Mouse (Mus musculus): Measurements from ENCODE around the gene 4930470P17Rik. TPM values are rescaled to one million over a fixed set of nuclear protein-coding genes. Genes with fewer than 3 reads are reported as not detected.
A peak's percentile ranks its signal among the peaks of the same experiment; 100 is the strongest.

4930470P17Rik gene
- polyA plus RNA-seq (2012; rRNA removed): not detected in 2 replicates

DNA sequence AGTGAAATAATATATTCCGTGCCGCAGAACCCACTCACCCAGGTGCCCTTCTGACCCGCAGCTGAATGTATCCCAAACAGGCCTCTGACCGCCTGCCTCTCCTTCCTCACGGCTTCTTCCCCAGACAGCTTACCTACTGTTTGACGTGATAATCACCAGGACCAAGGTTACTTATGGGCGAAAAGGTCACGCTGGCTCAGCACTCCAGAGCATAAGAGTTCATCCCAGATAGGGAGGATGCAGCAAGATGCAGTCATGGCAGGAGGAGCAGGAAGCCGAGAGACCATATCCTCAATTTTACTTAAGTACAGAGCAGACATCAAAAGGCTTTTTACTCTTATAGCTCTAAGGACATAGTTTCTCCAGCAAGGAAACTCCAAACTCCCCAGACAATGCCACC lies at the start of gene 4930470P17Rik:
Gene 4930470P17Rik (minus strand): TSS at position 101 of the 400 bp plus-strand sequence.
- no peak for TF ChIP-seq POLR2A (IDR thresholded peaks at IDR 0.05; ENCODE audit: extremely low read depth, insufficient read depth, low read length)
- TF ChIP-seq CTCF (IDR thresholded peaks at IDR 0.05; ENCODE audit: extremely low read depth, insufficient read depth, low read length): no peak
- no peak within 1 kb of the TSS for H3K27ac ChIP-seq (ENCODE audit: insufficient read depth, low read length)

DNA sequence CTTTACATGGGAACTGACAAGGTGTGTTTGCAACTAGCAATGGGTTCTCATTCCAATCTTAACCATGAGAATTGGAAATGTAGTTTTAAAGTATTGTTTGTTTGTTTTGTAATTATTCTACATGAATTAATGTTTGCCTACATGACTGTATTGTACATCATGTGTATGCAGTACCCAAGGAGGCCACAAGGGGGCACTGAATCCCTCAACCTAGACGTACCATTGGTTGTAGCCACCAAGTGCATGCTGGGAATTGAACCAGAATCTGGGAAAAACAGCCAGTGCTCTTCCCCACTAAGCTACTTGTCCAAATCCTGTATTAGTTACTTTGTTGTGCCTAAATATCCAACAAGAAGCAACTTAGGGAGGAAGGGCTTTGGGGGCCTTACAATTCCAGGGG lies 49.7 kb upstream of the 4930470P17Rik start:
- Histone ChIP-seq H3K4me1 (ENCODE audit: control insufficient read depth, insufficient read depth, low read length) (no peaks in the 10 kb centered on the region), H3K4me3 (ENCODE audit: insufficient read depth, low read length) (no peak overlapping the region), H3K27ac (ENCODE audit: insufficient read depth, low read length) (no peak overlapping the region)
- TF ChIP-seq CTCF (IDR thresholded peaks at IDR 0.05; ENCODE audit: extremely low read depth, insufficient read depth, low read length) (peak; percentile 4; the same call in 1 of the 2 replicates), POLR2A (IDR thresholded peaks at IDR 0.05; ENCODE audit: extremely low read depth, insufficient read depth, low read length) (no peak)

More for the DNA sequence above, at the start of gene 4930470P17Rik:
- Histone ChIP-seq H3K4me1 (ENCODE audit: control insufficient read depth, insufficient read depth, low read length) (no peaks in the 10 kb centered on the region), H3K4me3 (ENCODE audit: insufficient read depth, low read length) (no peak within 1 kb of the TSS)

DNA sequence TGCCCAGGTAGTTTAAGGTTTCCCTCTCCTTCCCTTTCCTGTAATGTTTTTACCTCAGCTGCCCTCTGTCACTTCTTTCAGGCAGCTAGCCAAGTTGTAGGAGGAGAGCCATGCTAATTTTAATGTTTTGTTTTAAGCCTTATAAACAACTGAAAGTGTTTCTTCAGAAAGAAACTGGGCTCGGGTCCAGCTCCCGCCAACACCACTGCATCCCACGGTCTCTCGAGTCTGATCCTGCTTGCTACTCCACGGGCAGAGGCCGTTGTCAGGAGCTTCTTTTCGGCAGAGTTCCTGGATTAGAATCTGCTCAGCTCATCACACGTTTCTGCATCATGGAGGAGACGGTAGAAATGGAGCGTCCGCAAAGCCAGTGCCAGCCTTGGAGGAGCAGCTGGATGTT lies 46.7 kb upstream of the 4930470P17Rik start:
- Histone ChIP-seq H3K27ac (ENCODE audit: insufficient read depth, low read length) (no peak overlapping the region), H3K4me1 (ENCODE audit: control insufficient read depth, insufficient read depth, low read length) (no peaks in the 10 kb centered on the region), H3K4me3 (ENCODE audit: insufficient read depth, low read length) (no peak overlapping the region)
- TF ChIP-seq CTCF (IDR thresholded peaks at IDR 0.05; ENCODE audit: extremely low read depth, insufficient read depth, low read length): no peak
- no peak for TF ChIP-seq POLR2A (IDR thresholded peaks at IDR 0.05; ENCODE audit: extremely low read depth, insufficient read depth, low read length)

DNA sequence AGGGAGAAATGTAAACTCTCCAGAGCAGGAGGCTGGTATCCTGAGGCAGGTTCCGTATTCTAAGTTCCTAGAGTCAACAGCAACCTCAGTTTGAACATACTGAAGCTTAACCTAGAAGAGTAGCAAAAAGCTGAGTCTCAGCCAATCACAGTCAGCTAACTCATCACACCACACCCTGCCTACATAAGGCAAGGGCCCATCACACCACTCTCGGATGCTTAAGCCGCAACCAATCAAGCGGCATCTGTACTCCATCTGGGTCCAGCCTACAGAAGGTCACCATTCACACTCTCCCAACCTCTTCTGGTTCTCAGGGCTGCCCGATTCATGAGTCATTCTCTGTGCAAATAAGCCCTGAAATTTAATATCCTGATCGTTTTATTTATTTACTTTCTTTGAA lies 44.4 kb upstream of the 4930470P17Rik start:
- no peak overlapping the region for H3K27ac ChIP-seq (ENCODE audit: insufficient read depth, low read length)
- TF ChIP-seq CTCF (IDR thresholded peaks at IDR 0.05; ENCODE audit: extremely low read depth, insufficient read depth, low read length): no peak
- TF ChIP-seq POLR2A (IDR thresholded peaks at IDR 0.05; ENCODE audit: extremely low read depth, insufficient read depth, low read length): no peak
- peaks cover 2% of the 10 kb centered on the region for H3K4me1 ChIP-seq (ENCODE audit: control insufficient read depth, insufficient read depth, low read length)
- H3K4me3 ChIP-seq (ENCODE audit: insufficient read depth, low read length): no peak overlapping the region

DNA sequence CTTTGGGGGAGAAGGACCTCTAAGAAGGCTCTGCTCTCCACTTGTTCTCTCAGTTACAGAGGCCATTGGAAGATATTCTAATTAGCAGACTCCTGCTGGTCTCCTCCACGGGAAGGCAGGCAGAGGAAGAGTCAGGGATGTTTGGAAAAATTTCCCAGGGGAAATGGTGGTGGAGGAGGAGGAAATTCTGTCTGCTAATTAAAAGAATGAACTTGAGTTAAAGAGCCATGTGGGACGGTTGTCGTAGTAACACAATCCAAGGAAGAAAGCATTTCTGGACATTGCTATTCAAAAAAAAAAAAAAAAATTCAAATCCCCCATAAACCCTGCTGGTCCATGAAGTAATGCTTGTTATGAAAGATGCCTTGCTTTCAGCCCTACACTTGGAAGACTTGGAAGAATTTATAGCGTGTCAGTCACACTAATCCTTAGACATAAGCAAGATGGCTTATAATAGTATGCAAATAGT lies 40.6 kb upstream of the 4930470P17Rik start:
- Histone ChIP-seq H3K4me3 (ENCODE audit: insufficient read depth, low read length) (no peak overlapping the region), H3K27ac (ENCODE audit: insufficient read depth, low read length) (no peak overlapping the region), H3K4me1 (ENCODE audit: control insufficient read depth, insufficient read depth, low read length) (peaks cover 4% of the 10 kb centered on the region)
- no peak for TF ChIP-seq CTCF (IDR thresholded peaks at IDR 0.05; ENCODE audit: extremely low read depth, insufficient read depth, low read length)
- no peak for TF ChIP-seq POLR2A (IDR thresholded peaks at IDR 0.05; ENCODE audit: extremely low read depth, insufficient read depth, low read length)

DNA sequence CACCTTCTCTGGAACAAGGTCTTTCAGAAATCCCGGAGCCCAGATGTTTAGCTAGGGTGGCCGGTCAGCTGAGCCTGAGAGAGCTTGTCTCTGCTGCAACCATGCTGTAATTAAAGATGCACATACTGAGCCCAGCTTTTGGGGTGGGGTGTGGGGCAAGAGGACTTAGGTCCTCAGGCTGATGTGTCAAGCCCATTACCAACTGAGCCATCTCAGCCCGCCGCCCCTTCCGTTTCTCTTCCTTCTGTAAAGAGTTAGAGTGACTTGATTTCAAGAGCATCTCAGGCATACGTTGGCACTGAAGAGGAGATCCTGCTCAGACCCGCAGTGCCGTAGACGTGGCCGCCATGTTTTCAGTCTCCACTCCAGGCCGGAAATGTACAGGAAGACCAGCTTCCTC lies 38.5 kb upstream of the 4930470P17Rik start:
- H3K4me1 ChIP-seq (ENCODE audit: control insufficient read depth, insufficient read depth, low read length): peaks cover 4% of the 10 kb centered on the region
- TF ChIP-seq POLR2A (IDR thresholded peaks at IDR 0.05; ENCODE audit: extremely low read depth, insufficient read depth, low read length): no peak
- H3K4me3 ChIP-seq (ENCODE audit: insufficient read depth, low read length): no peak overlapping the region
- no peak overlapping the region for H3K27ac ChIP-seq (ENCODE audit: insufficient read depth, low read length)

DNA sequence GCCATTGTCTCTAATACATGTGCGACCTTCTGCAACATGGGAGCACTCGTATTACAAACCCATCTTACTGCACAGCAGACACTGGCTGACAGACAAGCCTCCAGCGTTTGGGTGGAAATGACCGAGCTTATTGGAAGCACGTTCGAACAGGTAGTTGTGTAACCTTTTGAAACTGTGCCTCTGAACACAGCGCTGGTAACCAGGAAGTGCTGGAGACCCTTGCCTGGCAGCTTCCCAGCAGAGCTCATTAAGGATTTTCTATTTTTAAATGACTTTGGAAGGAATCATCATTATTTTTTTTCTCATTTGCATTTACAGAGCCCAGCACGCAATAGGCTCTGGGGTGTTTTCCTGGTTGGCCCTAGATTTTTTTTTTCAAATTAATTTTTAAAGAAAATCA lies 36.9 kb upstream of the 4930470P17Rik start:
- TF ChIP-seq CTCF (IDR thresholded peaks at IDR 0.05; ENCODE audit: extremely low read depth, insufficient read depth, low read length) (no peak), POLR2A (IDR thresholded peaks at IDR 0.05; ENCODE audit: extremely low read depth, insufficient read depth, low read length) (no peak)
- H3K4me1 ChIP-seq (ENCODE audit: control insufficient read depth, insufficient read depth, low read length): peaks cover 4% of the 10 kb centered on the region
- H3K4me3 ChIP-seq (ENCODE audit: insufficient read depth, low read length): no peak overlapping the region; the same call in 1 of the 2 replicates
- no peak overlapping the region for H3K27ac ChIP-seq (ENCODE audit: insufficient read depth, low read length)

DNA sequence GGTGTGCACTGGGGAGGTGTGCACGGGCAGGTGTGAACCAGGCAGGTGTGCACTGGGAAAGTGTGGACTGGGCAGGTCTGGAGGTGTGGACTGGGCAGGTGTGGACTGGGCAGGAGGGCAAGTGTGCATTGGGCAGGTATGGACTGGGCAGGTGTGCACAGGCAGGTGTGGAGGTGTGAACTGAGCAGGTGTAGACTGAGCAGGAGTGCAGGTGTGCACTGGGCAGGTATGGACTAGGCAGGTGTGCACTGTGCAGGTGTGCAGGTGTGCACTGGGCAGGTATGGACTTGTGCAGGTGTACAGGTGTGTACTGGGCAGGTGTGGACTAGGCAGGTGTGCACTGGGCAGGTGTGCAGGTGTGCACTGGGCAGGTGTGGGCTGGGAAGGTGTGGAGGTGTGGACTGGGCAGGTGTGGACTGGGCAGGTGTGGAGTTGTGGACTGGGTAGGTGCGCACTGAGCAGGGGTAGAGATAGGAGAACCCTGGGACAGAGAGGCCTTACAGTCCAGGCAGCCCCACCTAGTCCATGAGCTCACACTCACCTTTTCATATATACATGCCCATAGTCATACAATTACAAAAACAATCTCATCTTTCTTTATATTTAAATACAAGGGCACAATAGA lies 31.3 kb upstream of the 4930470P17Rik start:
- Histone ChIP-seq H3K4me1 (ENCODE audit: control insufficient read depth, insufficient read depth, low read length) (no peaks in the 10 kb centered on the region), H3K4me3 (ENCODE audit: insufficient read depth, low read length) (no peak overlapping the region), H3K27ac (ENCODE audit: insufficient read depth, low read length) (no peak overlapping the region)
- no peak for TF ChIP-seq POLR2A (IDR thresholded peaks at IDR 0.05; ENCODE audit: extremely low read depth, insufficient read depth, low read length)
- no peak for TF ChIP-seq CTCF (IDR thresholded peaks at IDR 0.05; ENCODE audit: extremely low read depth, insufficient read depth, low read length)

DNA sequence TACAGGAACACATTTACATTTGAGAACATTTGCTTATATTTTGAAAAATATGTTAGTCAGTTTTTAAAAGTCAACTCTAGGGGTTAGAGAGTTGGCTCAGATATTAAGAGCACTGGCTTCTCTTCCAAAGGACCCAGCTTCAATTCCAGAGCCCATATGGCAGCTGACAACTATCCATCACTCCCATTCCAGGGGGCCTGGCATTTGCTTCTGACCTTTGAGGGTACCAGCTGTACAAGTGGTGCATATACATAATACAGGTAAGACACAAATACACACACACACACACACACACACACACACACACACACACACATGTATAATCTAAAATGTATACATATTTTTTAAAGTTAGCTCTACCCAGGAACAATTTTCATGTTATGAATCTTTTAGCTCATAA lies 30.6 kb upstream of the 4930470P17Rik start:
- no peak for TF ChIP-seq POLR2A (IDR thresholded peaks at IDR 0.05; ENCODE audit: extremely low read depth, insufficient read depth, low read length)
- TF ChIP-seq CTCF (IDR thresholded peaks at IDR 0.05; ENCODE audit: extremely low read depth, insufficient read depth, low read length): no peak
- no peak overlapping the region for H3K27ac ChIP-seq (ENCODE audit: insufficient read depth, low read length)
- H3K4me3 ChIP-seq (ENCODE audit: insufficient read depth, low read length): no peak overlapping the region
- no peaks in the 10 kb centered on the region for H3K4me1 ChIP-seq (ENCODE audit: control insufficient read depth, insufficient read depth, low read length)

DNA sequence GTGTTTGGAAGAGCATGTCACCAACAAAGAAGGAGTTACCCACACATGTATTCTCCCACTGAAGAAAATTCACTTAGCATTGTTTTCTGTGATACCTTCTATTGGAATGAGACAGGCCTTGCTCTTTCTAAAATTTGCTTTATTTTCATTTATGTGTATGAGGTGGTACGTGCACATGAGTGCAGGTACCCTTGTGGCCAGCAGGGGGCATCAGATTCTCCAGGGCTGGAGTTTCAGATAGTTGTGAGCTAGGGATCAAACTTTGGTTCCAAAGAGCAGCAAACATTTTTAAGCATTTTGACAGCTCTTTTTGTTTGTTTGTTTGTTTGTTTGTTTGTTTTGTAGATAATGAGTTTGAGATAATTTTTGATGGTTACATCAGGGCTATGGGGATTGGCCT lies 29.6 kb upstream of the 4930470P17Rik start:
- Histone ChIP-seq H3K4me1 (ENCODE audit: control insufficient read depth, insufficient read depth, low read length) (no peaks in the 10 kb centered on the region), H3K27ac (ENCODE audit: insufficient read depth, low read length) (no peak overlapping the region), H3K4me3 (ENCODE audit: insufficient read depth, low read length) (no peak overlapping the region)
- TF ChIP-seq POLR2A (IDR thresholded peaks at IDR 0.05; ENCODE audit: extremely low read depth, insufficient read depth, low read length) (no peak), CTCF (IDR thresholded peaks at IDR 0.05; ENCODE audit: extremely low read depth, insufficient read depth, low read length) (no peak)

Data from cortical plate, adult 2 months (tissue).